Mouse (Mus musculus): ENCODE results near the gene Ascl3.

Ascl3 gene

DNA sequence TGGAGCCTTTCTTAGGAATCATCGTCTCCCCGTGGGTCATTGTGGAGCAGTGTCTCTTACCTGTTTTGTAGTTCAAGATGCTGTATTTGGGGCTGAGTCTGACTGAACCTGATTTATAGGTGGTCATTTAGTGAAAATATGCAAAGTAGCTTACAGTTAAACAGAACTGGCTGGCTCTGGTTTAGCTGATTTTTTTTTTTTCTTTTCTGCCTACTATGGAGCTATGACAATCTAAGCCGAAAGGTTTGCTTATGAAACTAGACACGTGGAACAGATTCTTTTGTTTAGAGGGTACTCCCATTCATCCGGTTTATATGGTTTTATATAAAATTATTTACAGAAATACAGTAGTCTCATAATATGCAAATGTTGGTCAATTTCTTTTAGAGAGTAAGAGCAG, at the start of gene Ascl3:
TSS of gene Ascl3 (minus strand) at position 101 of the 400 bp plus-strand sequence.
- DNase-seq: no peak

DNA sequence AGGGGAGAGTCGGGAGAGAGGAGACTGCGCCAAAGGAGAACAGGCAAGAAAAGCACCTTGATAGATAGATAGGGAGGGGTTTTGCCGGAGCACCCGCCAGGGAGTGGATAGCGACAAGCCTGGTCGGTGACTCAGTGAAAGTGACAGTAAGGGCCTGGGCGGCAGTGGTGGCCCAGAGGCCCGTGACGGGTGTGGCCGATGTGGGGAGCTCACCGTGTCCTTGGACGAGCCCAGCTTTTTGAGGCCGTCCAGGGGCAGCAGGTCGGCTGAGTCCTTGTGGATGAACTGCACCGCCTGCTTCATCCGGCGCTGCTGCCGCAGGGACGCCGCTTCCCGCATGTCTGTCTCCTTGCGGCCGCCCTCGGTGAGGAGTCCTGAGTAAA, 49.6 kb upstream of the Ascl3 start:
- DNase-seq: no peak

DNA sequence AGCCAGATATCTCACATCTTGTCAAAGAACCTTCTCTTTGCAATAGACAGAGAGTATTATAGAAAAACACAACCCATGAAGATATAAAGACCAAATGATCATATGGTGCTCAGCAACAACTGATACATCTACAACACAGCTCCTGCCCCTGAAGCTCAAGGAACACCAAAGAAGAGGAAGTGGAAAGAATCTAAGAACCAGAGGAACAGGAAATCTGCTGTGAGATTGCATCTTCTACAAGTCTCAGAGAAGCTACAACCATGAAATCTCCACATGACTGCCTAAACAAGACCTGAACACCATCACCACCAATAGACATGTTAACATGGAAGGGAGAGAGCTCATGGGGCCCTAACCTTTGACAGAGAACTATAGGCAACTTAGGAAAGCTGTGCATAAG, 40.7 kb upstream of the Ascl3 start:
- no peak for DNase-seq

DNA sequence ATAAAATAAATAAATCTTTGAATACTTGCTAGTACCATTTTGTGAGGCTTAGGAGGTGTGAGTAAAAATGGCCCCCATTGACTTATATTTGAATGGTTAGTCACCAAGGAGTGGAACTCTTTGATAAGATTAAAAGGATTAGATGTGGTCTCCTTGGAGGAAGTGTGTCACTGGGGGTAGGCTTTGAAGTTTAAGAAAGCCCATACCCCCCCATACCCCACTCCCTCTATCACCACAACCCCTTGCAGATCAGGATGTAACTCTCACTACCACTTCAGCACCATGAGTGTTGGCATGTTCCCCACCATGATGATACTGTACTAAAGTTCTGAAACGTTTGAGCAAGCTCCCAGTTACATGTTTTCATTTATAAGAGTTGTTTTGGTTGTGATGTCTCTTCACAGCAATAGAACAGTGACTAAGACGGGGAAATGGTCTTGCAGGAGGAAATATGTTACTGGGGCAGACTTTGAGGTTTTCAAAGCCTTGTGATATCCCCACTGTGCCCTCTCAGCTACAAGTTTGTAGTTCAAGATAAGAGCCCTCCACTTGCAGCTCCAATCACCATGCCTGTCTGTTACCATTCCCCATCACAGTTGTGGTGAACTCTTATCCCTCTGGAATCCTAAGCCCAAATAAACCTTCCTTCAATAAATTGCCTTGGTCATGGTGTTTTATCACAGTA, 37.3 kb upstream of the Ascl3 start:
- DNase-seq: no peak

DNA sequence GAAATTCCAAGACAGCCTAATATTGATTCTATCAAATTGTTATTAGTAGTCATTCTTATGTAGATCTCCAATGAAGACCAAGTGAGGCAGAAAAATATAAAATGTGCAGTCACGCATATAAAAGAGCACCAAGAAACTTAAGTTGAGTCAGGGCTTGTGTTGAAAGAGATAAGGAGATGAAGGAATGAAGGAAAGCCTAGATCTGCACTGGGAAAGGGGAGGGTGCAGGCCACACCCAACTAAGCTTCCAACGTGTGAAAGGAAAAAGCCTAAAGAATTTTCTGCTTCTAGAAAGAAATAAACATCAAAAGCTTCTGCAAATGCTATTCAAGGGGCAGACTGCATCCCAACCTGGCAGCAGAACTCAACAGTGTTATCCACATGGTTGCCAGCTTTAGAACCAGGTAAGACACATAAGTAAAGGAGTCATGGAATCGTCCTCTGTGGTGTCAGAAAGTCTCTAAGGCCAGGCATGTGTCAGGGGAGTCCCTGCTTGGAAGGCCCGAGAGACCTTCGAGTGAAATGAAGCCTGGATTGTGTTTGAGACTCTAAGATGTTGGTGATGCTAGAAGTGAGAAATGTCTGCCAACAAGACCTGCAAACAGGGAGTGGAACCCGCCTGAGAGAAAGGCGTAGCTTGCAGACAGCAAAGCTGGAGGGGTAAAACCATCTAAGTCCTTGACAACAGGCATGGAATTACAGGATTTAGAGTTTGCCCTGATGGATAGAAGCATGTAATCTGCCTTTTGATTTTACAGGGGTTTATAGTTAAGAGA, 36.2 kb upstream of the Ascl3 start:
- no peak for DNase-seq

DNA sequence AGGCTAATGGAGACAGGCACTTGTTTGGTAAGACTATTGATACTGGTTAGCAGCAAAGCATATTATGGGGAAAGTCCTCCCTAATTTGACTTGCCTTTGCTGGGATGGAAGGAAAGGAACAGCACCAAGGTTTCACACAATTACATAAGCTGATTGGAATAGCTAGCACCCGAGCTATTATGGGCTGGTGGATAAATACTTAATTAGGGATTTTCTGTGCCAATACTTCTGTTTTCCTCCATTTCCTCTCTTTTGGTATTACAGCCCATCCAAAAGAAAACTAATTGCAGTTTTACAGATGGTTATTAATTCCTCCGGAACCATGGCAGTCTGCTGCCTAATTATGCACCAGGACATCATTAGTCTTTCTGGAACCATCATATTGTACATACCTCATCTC, 32.5 kb upstream of the Ascl3 start:
- no peak for DNase-seq

DNA sequence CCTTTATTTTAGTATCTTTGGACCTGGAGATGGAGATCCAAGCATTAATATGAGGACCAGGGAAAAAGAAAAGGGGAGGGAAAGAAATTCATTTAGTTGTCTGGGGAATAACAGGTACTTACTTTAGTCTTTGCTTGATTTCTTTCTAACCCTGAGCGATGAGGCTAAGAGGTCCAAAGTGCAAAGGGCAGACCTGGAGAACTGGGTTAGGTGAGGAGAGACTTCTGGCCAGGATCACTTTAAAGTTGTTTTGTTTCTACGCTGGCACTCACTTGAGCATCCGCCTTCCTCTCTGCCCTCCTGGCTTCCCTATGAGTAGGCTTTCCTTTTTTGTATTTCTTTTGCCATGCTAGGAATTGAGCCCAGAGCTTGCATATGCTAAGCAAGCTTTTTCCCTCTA, 24.8 kb upstream of the Ascl3 start:
- no peak for DNase-seq

DNA sequence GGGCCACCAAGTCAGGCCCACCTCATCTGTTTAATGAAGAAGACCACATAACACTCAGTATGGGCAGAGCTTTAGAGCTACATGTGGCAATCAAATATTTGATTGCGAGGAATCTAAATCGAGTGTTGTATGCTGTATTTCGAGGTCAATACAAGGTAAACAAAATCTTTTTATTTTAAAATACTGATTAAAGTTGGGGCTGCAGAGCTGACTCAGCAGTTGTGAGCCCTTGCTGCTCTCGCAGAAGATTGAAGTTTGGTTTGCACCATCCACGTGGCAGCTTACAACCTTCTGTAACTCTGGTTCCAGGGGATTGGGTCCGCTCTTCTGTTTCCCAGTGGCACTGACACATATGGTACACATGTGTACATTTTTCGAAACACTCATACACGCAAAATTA, 22.5 kb upstream of the Ascl3 start:
- DNase-seq: no peak

DNA sequence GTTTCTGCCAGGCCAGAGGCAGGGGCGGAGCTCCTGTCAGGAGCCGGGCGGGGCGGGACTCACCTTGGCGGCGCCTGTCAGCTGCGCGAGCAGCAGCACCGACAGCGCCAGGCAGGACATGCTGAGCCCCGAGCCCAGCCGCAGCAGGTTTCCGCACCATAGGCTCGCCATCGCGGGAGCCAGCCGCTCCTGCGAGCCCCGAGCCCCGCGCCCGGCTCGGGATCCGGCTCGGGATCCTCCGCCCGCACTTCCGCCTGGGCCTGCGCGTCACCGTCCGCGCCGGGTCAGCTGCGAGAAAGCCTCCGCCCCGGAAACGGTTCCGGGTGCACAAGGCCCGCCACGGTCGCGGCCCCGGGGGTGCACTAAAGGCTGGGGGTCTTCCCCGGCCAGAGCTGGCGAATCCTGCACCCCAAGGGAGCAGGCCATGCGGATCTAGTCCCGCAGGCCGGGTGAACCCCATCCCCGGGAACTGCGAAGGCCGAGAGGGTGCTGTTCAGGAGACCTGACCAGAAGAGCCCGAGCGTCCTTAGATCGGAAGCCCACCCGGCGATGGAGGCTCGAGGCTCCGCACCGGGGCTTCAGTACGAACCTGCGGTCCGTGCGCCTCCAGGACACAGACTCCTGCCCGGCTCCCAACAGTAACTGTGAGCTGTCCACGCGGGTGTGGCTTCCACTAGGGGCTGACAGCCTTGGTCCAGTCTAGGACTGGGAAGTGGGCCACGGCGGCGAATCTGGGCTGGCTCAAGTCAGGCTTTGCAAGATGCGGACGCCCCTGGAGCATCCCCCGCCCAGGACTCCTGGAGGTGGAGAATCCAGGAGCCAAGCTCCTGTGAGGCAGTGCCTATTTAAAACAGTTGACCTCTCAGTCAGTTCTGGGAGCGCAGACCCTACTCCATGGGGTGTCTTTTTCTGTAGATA, 20.7 kb upstream of the Ascl3 start, which contains the start of gene Tmem9b:
TSS of gene Tmem9b (minus strand) at position 868 of the 918 bp plus-strand sequence.
- DNase-seq: peak; percentile 65 to 79

DNA sequence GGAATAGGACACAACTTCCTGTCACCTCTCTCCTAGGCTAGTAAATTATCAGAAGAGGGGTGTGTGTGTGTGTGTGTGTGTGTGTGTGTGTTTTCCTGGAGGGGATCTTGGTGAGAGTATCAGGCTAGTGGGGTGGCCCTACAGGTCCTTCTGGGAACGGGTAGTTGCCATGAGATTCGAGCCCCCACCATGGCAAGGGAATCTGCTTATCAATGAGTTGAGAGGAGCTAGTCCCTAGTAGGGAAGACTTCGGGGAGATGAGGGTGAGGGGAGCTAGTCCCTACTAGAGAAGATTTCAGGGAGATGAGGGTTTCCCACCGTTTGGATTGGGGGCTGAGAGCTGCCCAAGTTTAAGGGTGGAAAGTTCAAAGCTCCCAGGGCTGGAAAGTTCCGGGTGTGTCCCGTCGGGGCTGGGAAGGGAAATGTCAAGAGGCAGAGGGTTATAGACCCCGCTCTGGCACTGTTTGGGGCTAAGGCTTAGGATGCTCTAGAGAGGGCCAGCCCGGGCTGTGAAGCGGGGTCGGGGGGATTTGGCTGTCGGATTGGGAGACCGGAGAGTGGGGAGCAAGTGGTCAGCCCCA, 20.0 kb upstream of the Ascl3 start:
- no peak for DNase-seq

DNA sequence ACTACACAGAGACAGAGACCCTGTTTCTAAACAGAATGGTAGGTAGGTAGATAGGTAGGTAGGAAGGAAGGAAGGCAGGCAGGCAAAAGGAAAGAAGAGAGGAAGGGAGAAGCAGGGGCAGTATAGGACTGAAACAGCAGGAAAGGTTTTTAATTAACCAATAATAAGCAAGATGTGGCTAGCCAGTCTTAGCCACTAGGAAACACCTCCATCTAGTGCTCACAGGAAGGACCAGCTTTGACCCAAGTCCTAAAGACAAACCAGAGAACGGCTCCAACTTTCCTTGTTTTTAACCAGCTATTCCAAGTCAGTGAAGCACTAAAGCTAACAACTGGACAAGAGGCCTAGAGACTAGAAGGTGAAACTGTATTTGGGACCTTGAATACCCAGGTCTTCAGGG, 16.2 kb upstream of the Ascl3 start:
- no peak for DNase-seq

DNA sequence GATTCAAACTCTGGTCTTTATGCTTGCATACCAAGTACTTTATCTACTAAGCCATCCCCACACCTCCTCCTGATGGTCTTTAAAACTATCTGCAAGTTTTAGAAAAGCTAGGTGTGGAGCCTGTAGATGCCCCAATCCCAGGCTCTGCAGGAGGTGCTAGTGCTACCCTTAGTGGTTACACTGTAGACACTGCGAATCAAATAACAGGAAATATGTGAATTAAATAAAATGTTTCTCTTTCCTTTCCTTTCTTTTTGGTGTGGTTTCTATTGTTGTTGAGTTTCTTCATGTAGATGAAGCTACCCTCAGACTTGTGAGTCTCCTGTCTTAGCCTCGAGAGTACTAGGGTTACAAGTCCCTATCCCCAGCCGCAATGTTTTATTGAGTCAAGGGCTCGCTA, 10.2 kb upstream of the Ascl3 start:
- no peak for DNase-seq

DNA sequence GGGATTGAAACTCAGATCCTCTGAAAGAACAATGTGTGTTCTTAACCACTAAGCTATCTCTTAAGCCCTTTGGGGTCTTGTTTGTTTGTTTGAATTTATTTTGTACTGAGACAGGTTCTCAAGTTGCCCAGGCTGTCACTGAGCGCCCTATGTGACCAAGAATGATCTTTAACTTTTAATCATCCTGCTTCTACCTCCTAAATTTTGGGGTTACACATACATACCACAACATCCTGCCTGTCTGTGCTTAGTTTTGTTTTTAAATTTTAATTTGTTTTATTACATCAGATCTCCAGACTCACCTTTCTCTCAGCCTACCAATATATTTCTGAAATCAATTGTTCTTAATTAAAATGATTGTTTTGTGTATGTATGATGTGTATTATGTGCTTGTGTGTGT, 9.5 kb upstream of the Ascl3 start:
- DNase-seq: no peak

DNA sequence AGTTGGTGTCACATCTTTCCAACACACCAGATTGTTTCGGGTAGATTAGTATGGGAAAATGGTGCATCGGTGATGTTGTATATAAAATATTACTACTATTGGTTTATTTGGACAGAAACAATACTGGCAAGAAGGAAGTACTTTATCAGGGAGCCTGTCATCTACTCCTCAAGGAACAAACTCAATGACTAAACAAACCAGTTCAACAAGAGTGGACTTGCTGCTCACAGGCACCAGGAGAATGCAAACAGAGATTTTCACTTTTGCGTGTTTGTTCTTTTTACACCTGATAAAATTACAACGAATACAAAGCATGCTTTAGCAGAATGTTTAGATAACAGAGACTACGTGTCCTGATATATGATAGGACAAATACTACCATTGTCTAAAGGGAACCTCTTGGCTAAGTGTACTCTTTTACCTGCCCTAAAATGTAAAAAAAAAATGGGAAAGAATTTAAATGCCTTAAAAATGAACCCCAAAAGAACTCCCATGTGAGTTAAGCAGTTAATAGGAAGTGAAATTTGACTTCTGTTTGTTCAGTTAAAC, 8.4 kb upstream of the Ascl3 start:
- no peak for DNase-seq

DNA sequence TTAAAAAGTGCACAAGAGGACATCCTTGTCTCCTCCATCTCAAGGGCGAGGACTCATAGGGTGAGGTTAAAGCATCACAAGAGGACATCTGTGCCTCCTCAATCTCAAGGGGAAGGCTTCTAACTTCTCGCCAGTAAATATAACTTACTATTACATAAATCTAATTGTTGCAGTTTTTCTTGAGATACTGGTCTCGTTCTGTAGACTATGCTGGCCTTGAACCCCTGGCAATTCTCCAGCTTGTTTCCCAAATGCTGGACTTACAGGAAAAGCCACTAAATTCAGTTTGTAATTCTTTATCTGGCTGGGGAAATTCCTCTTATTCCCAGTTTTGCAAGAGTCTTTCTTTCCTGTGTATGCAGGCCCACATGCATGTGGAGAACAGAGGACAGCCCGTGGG, 3.3 kb upstream of the Ascl3 start:
- DNase-seq: no peak

DNA sequence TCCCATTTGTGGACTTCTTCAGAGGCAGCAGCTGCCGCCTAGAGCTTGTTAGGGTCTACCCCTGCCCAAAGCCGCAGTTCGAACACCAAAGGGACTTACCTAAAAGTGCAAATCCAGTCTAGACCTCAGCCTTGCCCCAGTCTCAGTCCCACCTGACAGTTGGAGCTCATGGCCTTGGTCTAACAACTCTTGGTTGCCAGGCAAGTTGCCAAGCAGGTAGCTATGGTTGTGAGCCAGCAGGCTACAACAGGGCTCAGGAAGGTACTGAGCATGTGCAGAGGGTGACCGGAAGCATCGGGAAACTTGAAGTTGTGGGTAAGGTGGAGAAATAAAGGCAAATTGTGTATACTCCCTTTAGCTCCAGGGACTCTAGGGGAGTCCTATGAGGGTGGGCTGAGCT, 7.8 kb downstream of the Ascl3 start, which contains the start of gene BC051019:
TSS of gene BC051019 (minus strand) at position 154 of the 400 bp plus-strand sequence.
- DNase-seq: no peak

DNA sequence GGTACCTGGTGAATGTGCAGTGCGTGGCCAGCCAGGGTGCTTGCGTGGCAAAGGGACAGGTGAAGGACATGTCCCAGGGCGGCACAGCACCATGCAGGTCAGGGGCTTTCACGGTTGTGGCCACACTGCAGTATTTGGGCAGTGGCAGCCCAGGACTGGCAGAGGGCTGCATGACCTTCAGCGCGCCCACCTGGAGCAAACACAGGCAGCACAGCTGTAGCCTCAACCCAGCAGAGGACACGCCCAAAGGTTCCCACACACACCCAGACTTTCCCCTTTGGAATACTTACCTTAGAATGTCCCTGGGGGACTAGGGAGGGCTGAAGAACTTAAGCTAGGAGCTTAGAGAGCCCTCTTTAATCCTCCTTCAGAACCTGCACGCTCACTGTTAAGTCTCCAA, 8.4 kb downstream of the Ascl3 start:
- DNase-seq: no peak

DNA sequence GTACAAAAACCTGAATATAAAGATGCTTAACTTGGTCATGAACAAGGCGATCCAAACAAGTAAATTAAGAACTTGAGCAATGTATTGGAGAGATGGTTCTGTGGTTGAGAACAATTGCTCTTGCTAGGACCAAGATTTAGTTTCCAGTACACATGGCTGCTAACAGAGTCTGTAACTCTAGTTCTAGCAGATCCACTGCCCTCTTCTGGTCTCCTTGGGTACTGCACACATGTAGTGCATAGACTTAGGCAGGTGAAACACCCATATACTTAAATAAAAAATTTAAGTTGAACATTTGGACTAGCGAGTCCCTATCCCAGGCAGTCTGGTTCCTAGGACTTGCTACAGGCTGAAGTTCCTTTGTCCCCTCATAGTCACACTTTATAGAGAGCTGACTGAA, 8.9 kb downstream of the Ascl3 start:
- no peak for DNase-seq

DNA sequence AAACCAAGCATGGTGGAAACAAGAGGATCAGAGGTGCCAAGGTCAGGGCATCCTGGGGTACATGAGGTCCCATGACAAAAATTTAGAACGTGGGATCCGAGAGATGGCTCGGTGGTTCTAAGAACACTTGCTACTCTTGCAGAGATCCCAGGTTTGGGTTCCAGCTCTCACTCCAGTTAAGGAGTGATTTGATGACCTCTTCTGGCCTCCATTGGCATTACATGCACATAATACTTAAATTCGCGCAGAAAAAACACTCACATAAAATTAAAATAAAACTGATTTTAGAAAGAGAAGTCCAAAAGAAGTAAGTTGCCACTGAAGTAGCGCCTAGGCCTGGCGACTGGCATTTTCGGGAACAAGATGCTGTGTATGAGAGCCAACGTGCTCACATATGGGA, 12.2 kb downstream of the Ascl3 start:
- DNase-seq: no peak

DNA sequence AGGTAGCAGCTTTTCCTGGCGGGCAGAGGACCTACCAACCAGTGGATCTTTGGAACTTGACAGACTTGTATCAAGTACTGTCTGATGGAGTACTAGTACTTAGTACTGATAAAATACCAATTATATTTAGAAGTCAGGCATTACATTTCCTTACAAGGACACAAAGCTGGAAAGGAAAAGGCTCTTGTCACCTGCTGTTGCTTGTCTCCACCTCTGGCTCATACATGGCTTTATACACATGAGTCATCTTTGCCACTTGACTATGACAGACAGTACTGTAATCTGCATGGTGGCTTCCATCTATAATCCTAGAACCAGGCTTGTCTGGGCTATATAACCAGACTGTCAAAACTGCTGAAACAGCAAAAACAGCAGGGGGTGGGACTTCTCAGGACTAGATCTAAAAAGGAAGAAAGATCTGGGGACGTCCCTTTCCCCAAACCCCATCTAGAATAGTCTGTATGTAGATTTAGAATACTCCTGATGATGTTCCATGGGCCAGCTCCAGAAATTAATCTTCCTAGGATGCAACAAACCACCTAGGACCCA, 18.0 kb downstream of the Ascl3 start:
- DNase-seq: no peak

DNA sequence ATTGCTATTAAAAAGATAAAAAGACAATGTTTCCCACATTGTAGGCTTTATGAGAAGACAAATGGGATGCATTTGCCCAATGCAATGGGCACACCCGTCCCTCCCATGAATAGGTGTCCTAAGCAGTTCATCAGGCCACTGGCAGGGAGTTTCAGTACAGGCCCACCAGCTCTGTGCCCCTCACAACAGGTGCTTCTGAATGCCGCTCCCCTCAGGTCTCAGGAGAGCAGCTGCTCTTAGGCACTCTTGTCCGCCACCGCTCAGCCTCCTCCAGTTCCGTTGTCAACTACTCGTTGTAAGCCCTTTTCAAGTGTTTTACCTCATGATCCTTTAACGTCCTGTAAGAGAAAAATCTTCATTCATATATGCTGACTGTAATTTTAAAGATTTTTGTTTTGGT, 19.3 kb downstream of the Ascl3 start:
- DNase-seq: no peak

DNA sequence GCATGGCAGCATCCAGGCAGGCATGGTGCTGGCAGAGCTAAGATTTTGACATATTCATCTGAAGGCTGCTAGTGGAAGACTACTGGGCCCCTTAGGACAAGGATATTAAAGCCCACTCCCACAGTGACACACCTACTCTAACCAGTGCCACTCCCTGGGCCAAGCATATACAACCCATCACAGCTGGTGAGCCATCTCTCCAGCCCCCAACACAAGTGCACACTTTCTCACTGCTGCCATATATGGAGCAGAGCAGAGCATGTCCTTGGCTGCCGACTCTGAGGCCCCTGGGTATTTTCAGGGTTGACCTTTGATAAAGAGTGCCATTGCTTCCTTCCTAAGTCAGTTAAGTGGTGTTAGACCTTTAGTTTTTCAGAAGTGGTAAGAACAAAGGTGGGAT, 21.5 kb downstream of the Ascl3 start:
- DNase-seq: no peak
